Mouse (Mus musculus) embryonic facial prominence, embryonic 14.5 days (tissue): ENCODE results near the gene Zfp607a. TPM values are rescaled to one million over a fixed set of nuclear protein-coding genes. Genes with fewer than 3 reads are reported as not detected.

Source experiments
- ATAC-seq: fragments of 200-750 bp; cut with Nextera tagmentation; 2 replicates; pipeline ENCODE4 v1.8.0; 2017; ENCODE audit warnings: low read depth, moderate number of reproducible peaks, moderate TSS enrichment
- DNase-seq: peaks from one replicate; pipeline ENCODE4 v3.0.0-alpha.2; 2015; ENCODE audit warnings: low spot score
- H3K27ac ChIP-seq: fragments of 300-500 bp; sonication (generic); replicated peaks from 2 replicates; pipeline ENCODE4 v1.5.1; 2014; ENCODE audit warnings: low read depth, mild to moderate bottlenecking, low read length, moderate library complexity
- H3K27me3 ChIP-seq: fragments of 300-500 bp; sonication (generic); replicated peaks from 2 replicates; pipeline ENCODE4 v1.6.1; 2014; ENCODE audit warnings: low read length; ENCODE audit not compliant: control insufficient read depth, insufficient read depth
- H3K36me3 ChIP-seq: fragments of 300-500 bp; sonication (generic); 2 replicates; pipeline ENCODE4 v1.6.1; 2014; ENCODE audit warnings: low read length, mixed read lengths; ENCODE audit not compliant: control insufficient read depth, insufficient read depth
- H3K4me1 ChIP-seq: fragments of 300-500 bp; sonication (generic); 2 replicates; pipeline ENCODE4 v1.6.1; 2014; ENCODE audit warnings: antibody characterized with exemption, low read length; ENCODE audit not compliant: control insufficient read depth, insufficient read depth
- H3K4me2 ChIP-seq: fragments of 300-500 bp; sonication (generic); 2 replicates; pipeline ENCODE4 v1.6.1; 2014; ENCODE audit warnings: low read depth, mild to moderate bottlenecking, low read length, moderate library complexity, mixed read lengths
- H3K4me3 ChIP-seq: fragments of 300-500 bp; sonication (generic); 2 replicates; pipeline ENCODE4 v1.5.1; 2014; ENCODE audit warnings: low read depth, mild to moderate bottlenecking, low read length
- H3K9ac ChIP-seq: fragments of 300-500 bp; sonication (generic); 2 replicates; pipeline ENCODE4 v1.6.1; 2014; ENCODE audit warnings: low read depth, mild to moderate bottlenecking, low read length, moderate library complexity, mixed read lengths
- H3K9me3 ChIP-seq: fragments of 300-500 bp; sonication (generic); 2 replicates; pipeline ENCODE4 v1.6.1; 2016; ENCODE audit warnings: low read length; ENCODE audit not compliant: control insufficient read depth
- WGBS: fragments of 180-500 bp; shearing (Covaris S2); extraction: QIAGEN DNeasy Blood & Tissue Kit; methylation state at CpG from one replicate; pipeline ENCODE4 v1.1.7; 2014; 5-methylcytosine and 5-hydroxymethylcytosine counted together
- polyA plus RNA-seq: library from polyadenylated mRNA; unstranded; fragments of >200 nt; fragmentation: Nextera tagmentation; extraction: Ambion mirVana; gene quantifications from 2 replicates; pipeline ENCODE4 v1.2.1, GENCODE M21; 2014

Gene Zfp607a
- polyA plus RNA-seq, result 3.1 and 3.2 TPM in 2 replicates

DNA sequence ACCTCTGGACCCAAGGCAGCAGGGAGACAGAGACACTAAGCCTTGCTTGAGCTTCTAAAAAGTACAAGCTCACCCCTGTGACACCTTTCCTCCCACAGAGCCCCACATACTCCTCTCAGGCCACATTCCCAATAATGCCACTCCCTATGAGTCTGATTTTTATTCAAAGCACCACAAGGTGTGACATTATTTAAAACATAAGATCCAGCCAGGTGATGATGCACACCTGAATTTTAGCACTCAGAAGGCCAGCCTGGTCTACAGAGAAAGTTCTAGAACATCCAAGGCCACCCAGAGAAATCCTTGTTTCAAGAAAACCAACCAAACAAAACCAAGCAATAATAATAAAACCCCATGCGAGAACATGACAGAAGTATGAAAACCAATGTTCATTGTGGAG, at the start of gene Zfp607a:
Zfp607a (plus strand) TSS at position 301 of the 400 bp plus-strand sequence.
- Histone ChIP-seq H3K9ac (no peak within 1 kb of the TSS), H3K4me2 (no peak within 1 kb of the TSS), H3K4me3 (no peak within 1 kb of the TSS), H3K36me3 (peaks cover 20% of the 10 kb centered on the region), H3K27me3 (no peaks in the 10 kb centered on the region), H3K27ac (no peak within 1 kb of the TSS), H3K9me3 (no peaks in the 10 kb centered on the region), H3K4me1 (peaks cover 5% of the 10 kb centered on the region; the same call in 1 of the 2 replicates)
- ATAC-seq, result no peak
- WGBS, result 86% methylated on average over 1 of the region's 1 CpGs
- no peak for DNase-seq

DNA sequence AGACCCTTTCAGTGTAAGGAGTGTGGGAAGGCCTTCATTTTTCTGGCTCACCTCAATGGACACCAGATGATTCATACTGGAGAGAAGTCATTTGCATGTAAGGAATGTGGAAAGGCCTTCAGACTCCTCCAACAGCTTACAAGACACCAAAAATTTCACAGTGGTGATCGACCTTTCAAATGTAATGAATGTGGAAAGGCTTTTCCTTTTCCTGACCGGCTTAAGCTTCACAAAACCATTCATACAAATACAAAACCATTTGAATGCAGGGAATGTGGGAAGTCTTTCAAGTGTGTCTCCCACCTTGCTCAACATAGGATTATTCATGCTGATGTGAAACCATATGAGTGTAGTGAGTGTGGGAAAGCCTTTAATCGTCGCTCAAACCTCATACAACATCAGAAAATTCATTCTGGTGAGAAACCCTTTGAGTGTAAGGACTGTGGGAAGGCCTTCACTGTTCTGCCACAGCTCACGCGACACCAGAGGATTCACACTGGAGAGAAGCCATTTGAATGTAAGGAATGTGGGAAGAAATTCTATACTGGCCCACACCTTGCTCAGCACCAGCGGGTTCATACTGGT, 38.7 kb upstream of the Zfp607a start:
- 86% methylated on average over 7 of the region's 7 CpGs for WGBS
- no peaks in the 10 kb centered on the region for H3K4me1 ChIP-seq
- H3K9ac ChIP-seq, result no peak overlapping the region
- ATAC-seq (no peak), DNase-seq (no peak)
- H3K9me3 ChIP-seq, result 0 out of 2 replicates have a peak, but pooled peaks cover 6% of the 10 kb centered on the region
- no peak overlapping the region for H3K4me3 ChIP-seq
- H3K36me3 ChIP-seq, result peaks cover 50% of the 10 kb centered on the region
- H3K4me2 ChIP-seq, result no peak overlapping the region
- H3K27me3 ChIP-seq, result no peaks in the 10 kb centered on the region
- no peak overlapping the region for H3K27ac ChIP-seq

- no peaks in the 10 kb centered on the region for H3K27me3 ChIP-seq
- H3K9me3 ChIP-seq, result peaks cover 17% of the 10 kb centered on the region; the same call in 1 of the 2 replicates
- no peak overlapping the region for H3K27ac ChIP-seq
- no peak for ATAC-seq
- no peak for DNase-seq
- no peaks in the 10 kb centered on the region for H3K4me1 ChIP-seq
- peaks cover 36% of the 10 kb centered on the region for H3K36me3 ChIP-seq
- H3K4me2 ChIP-seq, result no peak overlapping the region
- H3K4me3 ChIP-seq, result no peak overlapping the region
- H3K9ac ChIP-seq, result no peak overlapping the region
Measured at GRCm38 (mm10) chr7:27822611-27823010, 34.7 kb upstream of the Zfp607a start.

- Histone ChIP-seq H3K4me3 (no peak overlapping the region), H3K9me3 (no peaks in the 10 kb centered on the region), H3K4me2 (no peak overlapping the region), H3K36me3 (no peaks in the 10 kb centered on the region), H3K4me1 (no peaks in the 10 kb centered on the region), H3K27me3 (no peaks in the 10 kb centered on the region), H3K27ac (no peak overlapping the region), H3K9ac (no peak overlapping the region)
- WGBS, result 80% methylated on average over 2 of the region's 2 CpGs
- ATAC-seq (no peak), DNase-seq (no peak)
Measured at GRCm38 (mm10) chr7:27834131-27834530, 23.2 kb upstream of the Zfp607a start.

DNA sequence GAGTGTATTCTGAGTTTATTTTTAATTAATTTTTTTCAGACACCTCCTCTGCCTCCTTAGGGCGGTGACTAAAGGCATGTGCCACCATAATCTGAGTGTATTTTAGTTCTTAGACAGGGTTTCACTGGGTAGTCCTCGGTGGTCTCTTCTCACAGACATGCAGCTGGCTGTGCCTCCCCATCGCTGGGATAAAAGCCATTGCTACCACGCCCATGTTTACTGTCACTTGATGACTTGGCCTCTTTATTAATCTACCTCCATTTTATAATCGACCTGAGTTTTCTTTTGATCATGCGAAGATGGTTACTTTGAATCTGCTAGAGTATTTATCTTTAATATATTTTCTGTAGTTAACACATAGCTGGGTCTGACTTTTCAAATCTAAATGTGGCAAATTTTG, 19.4 kb upstream of the Zfp607a start:
- 28% methylated on average over 6 of the region's 6 CpGs for WGBS
- H3K4me3 ChIP-seq, result peak overlapping the region; percentile 47
- peak; percentile 45; the same call in 1 of the 2 replicates for ATAC-seq

GRCm38 (mm10) chr7:27838323-27839249, 18.7 kb upstream of the Zfp607a start, which contains the start of gene Zfp59:
Gene Zfp59 (plus strand): TSS chr7:27838607.
- Histone ChIP-seq H3K4me1 (no peaks in the 10 kb centered on the region), H3K4me3 (peak within 1 kb of the TSS; percentile 47), H3K4me2 (peak within 1 kb of the TSS; percentile 68), H3K27me3 (no peaks in the 10 kb centered on the region), H3K9me3 (no peaks in the 10 kb centered on the region), H3K36me3 (no peaks in the 10 kb centered on the region), H3K27ac (peak within 1 kb of the TSS; percentile 81), H3K9ac (peak within 1 kb of the TSS; percentile 66)
- ATAC-seq (peak; percentile 99), DNase-seq (peak; percentile 97)
- 3% methylated on average over 34 of the region's 34 CpGs for WGBS

More for the DNA sequence above, 19.4 kb upstream of the Zfp607a start:
- Histone ChIP-seq H3K9ac (peak overlapping the region; percentile 66), H3K27me3 (no peaks in the 10 kb centered on the region), H3K36me3 (no peaks in the 10 kb centered on the region), H3K4me2 (peak overlapping the region; percentile 68), H3K27ac (peak overlapping the region; percentile 81), H3K9me3 (no peaks in the 10 kb centered on the region), H3K4me1 (no peaks in the 10 kb centered on the region)
- DNase-seq, result peak; percentile 23

GRCm38 (mm10) chr7:27839596-27839995, 17.7 kb upstream of the Zfp607a start:
- H3K4me2 ChIP-seq, result no peak overlapping the region
- no peak overlapping the region for H3K4me3 ChIP-seq
- ATAC-seq (no peak), DNase-seq (no peak)
- no peak overlapping the region for H3K9ac ChIP-seq
- no peaks in the 10 kb centered on the region for H3K9me3 ChIP-seq
- H3K27ac ChIP-seq, result no peak overlapping the region
- peaks cover 2% of the 10 kb centered on the region; the same call in 1 of the 2 replicates for H3K36me3 ChIP-seq
- WGBS, result 93% methylated on average over 7 of the region's 7 CpGs
- no peaks in the 10 kb centered on the region for H3K27me3 ChIP-seq
- H3K4me1 ChIP-seq, result no peaks in the 10 kb centered on the region

- Histone ChIP-seq H3K4me1 (no peaks in the 10 kb centered on the region), H3K27ac (no peak overlapping the region), H3K4me2 (no peak overlapping the region), H3K9ac (no peak overlapping the region), H3K27me3 (no peaks in the 10 kb centered on the region), H3K4me3 (no peak overlapping the region), H3K36me3 (peaks cover 7% of the 10 kb centered on the region; the same call in 1 of the 2 replicates), H3K9me3 (no peaks in the 10 kb centered on the region)
- WGBS, result 94% methylated on average over 6 of the region's 6 CpGs
- ATAC-seq (no peak), DNase-seq (no peak)
Measured at GRCm38 (mm10) chr7:27840104-27840503, 17.2 kb upstream of the Zfp607a start.
